Mouse (Mus musculus): Measurements from ENCODE around the gene Brcc3.

The Brcc3 gene

DNA sequence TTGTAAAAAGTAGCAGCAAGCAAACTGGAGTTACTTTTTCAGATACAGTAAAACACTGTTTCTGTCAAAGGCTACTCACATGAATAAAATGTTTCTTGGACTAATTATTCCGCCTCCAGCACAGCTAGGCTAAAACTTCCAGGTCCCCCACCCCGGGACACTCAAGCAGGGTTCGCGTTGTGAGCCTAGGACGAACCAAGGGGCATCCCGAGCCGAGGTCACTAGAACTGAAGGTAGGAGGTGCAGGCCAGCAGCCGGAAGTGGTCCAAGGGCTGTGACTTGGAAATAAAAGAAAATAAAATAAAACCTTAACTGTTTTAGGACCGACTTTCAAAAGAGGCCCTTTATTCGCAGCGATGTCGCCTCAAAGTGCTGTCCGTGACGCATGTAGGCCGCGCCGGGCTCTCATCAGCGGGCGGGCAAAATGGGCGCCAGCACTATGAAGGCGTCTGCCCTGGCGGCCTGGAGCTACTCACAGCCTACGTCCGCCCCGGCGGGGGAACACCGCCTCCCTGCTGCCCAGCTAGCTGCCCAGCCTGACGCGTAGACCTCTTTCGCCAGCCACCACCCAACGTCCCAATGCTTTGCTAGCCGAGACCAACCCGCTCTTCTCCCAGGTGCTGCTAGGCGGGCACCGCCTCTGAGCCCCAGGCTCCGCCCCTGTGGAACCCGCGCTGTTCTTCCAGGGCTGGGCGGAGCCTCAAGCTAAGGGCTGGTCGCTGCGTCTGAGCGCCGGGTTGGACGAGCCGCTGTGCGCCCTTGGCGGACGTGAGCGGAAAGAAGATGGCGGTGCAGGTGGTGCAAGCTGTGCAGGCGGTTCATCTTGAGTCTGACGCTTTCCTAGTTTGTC, at the start of gene Brcc3, which contains the start of the genes Cmc4 and Mtcp1:
Brcc3 (plus strand) TSS at position 693 of the 850 bp plus-strand sequence.
Cmc4 (minus strand) TSS at position 649 of the 850 bp plus-strand sequence.
Mtcp1 (minus strand) TSS at position 653 of the 850 bp plus-strand sequence.
- peak; percentile 88 for DNase-seq (ENCODE audit: low spot score)

DNA sequence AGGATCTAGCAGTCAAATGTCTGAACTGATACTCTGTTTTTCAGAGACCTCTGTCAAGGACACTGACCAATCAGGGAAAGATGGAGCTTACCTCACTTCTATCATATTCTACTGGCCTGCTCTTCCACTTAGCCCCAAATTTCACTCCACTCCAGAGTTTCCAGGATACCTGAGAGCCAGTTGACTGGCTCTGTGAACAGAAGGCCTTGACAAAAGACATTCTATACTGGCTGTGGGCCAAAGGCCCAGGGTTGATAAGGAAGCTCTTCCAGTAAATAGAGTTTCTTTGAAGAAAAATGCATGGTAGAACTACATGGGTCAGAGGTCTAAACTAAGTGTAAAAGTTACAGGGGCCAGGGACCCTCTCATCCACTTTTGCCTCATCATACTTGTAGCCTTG, 46.2 kb upstream of the Brcc3 start:
- no peak for DNase-seq (ENCODE audit: low spot score)

DNA sequence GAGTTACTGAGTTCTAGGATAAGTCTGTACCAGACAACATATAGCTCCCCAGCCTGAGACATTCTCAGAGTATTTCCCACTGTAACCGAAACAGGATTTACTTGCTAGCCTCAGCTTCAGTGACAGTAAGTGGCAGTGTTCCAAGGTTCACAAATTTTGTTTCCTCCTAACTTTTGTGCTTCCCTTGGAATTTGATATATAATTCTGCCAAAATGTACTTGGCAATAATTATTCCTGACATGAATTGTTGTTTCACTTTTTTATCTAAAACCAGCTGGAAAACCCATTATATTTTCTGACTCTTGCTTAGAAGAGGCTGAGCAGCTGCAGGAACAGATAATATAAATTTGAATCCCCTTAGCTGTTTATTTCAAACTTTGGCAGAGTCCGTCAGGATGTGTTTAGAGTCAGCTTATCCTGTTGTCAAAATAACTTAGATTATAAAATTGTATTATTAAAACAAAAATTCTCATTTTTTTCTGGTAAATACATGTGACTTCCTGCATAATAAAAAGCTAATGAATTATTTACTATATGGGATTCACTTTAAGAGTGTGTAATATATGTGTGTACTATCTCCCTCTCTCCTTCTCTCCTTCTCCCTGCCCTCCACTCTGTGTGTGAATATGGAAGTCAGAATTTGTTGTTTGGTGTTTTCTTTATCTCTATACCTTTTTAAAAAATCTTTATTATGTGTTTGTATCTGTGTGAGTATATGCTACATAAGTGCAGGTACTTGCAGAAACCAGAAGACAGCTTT, 43.6 kb upstream of the Brcc3 start:
- DNase-seq (ENCODE audit: low spot score) = peak; percentile 56

DNA sequence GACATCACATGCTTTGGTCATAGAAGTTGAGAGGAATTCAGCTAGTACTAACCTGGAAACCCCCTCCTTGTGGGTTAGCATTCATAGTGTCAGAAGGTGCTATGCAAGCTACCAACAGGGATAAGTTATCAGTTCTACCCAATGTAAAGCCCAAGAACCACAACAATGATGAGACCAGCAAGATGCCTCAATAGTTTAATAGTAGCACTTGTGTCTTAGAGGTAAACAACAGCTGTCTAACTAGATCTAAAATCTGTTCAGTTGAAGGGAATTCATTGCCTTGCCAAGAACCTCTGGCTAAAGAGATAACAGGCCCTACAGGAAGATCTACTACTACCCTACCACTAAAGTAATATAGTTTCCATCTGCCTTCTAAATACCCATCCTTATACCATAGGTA, 39.6 kb upstream of the Brcc3 start:
- no peak for DNase-seq (ENCODE audit: low spot score)

DNA sequence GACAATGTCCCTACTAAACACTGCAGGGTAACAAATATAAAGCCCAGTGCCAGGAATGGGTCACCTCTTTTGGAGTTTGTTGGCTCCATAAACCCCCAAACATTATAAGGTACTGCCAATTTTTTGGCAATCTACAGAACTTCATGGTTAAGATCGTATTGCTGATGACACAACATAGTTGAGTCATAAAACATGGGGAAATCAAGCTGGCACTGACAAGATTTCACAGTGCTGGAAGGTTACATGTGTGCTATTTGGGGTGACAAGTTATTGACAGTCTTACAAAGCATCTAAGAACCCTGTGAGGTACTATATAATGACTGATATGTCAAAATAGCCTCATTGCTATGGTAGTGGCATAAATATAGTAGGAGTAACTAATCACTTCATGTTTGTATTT, 35.3 kb upstream of the Brcc3 start:
- DNase-seq (ENCODE audit: low spot score) = peak; percentile 57

DNA sequence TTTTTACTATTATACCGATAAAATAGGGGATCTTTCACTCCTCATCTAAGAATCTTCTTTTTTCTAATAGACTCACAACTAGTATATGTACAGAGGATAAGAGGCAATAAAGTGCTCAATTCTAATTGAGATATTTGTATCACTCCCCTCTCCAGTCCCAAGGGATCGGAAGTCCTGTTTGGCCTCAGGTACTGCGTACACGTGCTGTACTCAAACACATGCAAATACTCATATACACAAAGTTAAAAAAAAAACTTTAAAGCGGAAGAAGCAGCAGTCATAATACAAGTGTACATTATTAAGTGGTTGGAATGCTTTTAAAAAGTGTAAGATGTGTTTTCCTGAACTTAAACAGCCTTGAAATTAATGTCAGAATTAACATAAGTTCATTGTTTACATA, 34.7 kb upstream of the Brcc3 start:
- no peak for DNase-seq (ENCODE audit: low spot score)

DNA sequence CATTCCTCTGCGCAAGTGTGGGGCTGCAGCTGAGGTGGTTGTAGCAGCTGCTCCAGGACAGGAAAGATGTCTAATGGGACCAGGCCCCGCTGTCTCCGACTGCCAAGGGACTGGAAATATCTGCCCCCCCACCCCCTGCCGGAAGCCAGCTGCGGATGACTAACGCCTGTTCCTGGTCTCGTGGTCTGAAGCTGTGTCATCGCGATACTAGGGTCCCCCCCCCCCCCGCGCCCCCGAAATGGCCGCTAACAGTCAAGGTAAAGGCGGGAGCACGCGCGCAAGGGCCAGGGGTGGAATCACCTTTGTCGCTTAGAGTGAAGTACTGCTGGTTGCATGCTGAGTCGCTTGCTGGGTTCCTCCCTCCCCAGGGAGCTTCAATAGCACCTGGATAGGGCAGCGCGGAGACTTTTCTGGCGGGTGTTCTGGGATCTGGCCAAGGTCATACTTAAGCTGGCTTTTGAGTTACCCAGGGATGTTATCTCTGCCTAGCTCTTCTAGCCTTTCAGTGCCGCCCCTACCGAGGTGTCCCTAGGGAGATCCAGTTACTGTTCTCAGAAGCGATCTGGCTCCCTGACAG, 34.1 kb upstream of the Brcc3 start, which contains the start of the genes Fundc2 and F8:
Fundc2 (plus strand) TSS at position 205 of the 577 bp plus-strand sequence.
F8 (minus strand) TSS at position 421 of the 577 bp plus-strand sequence.
- peak; percentile 89 for DNase-seq (ENCODE audit: low spot score)

DNA sequence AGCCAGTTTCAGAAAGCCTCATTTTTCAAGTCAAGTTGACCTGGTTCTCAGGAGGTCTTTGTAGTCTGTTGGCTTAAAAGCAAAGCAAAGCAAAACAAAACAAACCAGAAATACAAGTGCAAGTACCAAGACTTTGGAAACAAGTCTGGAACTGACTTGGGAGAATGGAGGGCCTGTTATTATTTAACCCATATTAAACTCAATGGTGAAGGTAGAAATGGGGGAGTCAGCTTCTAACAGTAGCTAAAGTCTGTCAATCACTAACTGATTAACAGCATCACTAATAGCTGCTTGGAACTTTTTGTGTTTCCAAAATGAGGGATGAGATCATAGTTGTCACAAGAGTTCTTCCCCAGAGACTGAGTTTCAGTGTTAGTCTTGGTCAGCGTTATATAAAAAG, 17.0 kb upstream of the Brcc3 start:
- DNase-seq (ENCODE audit: low spot score) = no peak

DNA sequence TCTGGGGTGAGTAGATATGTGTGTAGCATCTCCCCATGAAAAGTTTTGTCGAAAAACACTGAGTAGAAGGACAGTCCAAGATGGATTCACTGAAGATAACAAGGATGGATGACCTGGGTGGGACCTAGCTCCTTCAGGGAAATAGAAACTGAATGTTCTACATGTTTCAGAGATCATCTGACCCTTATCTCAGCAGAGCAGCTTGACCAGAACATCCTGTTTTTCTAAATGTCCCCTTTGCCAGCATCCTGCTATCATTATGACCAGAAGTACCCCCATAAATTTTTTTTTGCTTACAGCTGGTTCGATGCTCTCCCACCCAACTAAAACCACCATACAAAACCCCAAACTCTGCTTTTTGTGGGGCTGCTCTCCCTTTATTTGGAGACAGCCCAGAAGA, 13.8 kb upstream of the Brcc3 start:
- DNase-seq (ENCODE audit: low spot score) = no peak

DNA sequence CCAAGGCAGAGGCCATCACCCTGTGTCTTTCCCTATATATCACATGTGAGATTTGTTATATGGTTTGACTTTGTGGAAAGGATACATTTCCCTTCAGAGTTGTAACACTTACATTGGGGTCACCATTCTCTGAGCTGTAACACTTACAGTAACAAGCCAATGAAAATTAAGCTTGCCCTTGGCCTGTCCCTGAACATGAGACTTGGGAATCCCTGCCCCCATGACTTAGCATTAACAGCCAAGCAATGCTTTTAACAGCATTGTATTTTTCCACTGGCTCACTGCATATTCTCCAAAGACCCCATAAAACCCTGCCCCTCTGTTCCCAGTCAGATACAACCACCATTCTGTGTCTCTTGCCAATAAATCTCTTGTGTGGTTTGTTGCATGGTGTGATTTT, 13.1 kb upstream of the Brcc3 start:
- no peak for DNase-seq (ENCODE audit: low spot score)

DNA sequence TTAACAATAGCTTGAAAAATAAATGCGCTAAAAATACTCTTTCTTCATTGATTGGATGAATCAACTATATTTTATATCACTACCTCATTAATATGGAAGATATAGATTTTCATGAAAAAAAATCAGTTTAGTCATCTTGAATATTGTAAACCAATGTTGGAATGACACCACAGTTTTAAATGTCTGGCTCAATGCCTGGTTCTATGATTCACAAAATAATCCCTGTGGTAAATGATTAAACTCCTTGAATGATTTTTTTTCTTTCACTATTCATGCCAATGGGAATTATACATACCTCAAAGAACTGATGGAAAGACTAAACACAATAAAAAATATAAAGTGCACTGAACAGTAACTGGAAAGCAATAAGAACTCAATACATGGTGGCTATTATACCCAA, 6.7 kb upstream of the Brcc3 start:
- DNase-seq (ENCODE audit: low spot score) = no peak

DNA sequence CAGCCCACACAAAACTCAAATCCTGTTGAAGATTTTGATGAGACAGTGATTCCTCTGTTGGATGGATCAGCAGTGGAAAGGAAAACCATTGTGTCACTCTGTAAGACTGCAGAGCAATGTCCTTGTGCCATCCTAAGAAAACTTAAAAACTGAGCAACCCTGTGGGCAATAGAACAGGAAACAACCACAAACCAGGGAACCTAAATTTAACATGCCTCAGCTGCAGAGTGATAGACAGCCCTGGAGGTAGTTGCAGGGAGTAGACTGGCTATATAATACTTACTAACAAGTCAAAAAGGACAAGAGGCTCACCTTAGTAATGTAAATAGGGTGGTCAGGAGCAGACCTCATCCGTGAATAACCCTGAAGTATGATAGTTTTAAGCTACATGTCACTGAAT, 38.2 kb downstream of the Brcc3 start:
- no peak for DNase-seq (ENCODE audit: low spot score)

DNA sequence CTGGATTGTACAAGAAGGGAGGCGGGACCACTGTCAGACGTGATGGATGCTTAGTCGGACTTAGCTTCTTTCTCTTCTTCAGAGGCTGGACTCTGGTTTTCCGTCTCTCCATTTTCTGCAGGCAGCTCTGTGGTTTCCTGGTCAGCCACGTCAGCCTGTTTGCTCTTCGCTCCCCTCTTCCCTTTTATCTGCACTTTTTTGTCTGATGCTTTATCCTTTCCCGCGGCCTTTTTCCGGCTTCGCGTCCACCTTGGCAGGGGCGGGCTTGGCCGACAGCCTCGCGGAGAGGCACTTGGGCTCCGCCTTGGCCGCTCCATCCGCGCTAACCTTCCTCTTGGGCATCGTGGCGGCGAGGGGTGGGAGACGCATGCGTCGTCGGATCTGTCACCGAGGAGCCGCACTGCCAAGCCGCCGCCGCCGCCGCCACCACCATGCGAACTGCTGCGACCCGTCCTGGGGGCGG, 58.8 kb downstream of the Brcc3 start:
- DNase-seq (ENCODE audit: low spot score) = peak; percentile 3

DNA sequence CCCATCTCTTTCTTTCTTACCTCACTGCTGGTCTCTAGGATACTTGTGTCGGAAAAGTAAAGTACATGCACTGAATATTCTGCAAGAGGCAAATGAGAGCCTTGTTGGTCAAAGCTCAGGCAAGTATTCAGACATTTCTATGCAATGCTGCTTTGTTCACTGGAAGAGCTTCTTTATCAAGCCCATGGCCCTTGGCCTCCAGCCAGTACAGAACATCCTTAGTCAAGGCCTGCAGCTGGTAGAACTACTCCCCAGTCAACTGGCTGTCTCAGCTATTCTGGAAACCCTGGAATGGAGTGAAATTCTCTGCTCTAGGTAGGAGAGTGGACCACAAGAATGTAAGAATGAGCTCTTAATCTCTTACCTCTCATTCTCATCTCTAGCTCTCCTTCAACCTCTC, 73.5 kb downstream of the Brcc3 start:
- DNase-seq (ENCODE audit: low spot score) = no peak
